Mouse (Mus musculus): Measurements from ENCODE around the gene Agpat4. TPM values are rescaled to one million over a fixed set of nuclear protein-coding genes. Genes with fewer than 3 reads are reported as not detected.

The Agpat4 gene
- polyA plus RNA-seq (2012), result 1.7 and 2.7 TPM in 2 replicates

DNA sequence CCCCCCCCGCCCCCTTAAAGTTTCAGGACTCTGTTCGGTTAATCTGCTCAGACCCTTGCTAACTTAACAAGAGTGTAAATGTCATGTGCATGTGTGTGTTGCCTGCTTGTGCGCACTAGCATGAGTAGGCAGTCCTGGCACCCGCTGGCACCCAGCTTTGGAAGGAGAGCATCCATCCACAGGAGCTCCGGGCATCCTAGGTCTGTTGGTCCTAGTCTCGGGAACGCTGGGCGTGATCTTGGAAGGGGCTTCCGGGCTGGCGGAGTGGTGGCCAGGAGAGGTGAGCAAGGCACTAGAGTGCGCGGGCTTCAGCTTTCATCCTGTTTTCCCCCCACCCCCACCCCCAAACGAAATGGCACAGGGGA is at the start of gene Agpat4:
Gene Agpat4, plus strand, starts transcription at position 144 of the 365 bp plus-strand sequence.

Other genes with a start within 250 kb of the Agpat4 start
- gene Map3k4, start 200.1 kb downstream of the Agpat4 start, polyA plus RNA-seq (2012), result 32.3 and 41.8 TPM in 2 replicates